In the genomic region with DNA sequence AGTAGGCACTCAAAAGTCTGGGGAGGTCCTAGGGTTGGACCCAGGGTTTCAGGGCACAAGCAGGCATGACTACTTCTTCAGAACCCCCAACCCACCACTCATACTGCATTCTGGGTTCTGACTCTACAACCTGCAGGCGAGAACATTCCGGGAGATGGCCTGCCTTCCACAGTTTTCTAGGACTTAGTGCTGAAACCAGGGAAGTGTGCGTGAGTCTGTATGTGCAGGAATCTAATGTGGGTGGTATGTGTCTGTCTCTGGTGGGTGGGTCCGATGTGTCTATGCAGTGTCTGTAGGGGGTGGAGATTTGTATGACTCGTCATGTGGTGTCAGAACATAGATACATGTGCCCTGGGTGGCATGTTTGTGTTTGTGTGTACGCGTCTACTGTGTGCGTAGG, we compare ENCODE assay signal across 9 mouse cellular contexts. TPM values are rescaled to one million over a fixed set of nuclear protein-coding genes. Genes with fewer than 3 reads are reported as not detected.
A peak's percentile ranks its signal among the peaks of the same experiment; 100 is the strongest.
DNase-seq lines count a peak whose midpoint lies in the region; ATAC-seq and TF ChIP-seq lines count a peak whose summit lies in the region.
"Had no signal": no experiment of that assay in that cellular context is flagged by ENCODE, and none has a peak within 500 bp of the region (broad histone marks: within the 10 kb centered on the region; RNA-seq: fewer than 3 reads in every experiment).

No protein-coding gene starts in this region.

- TF ChIP-seq EP300 in heart, adult 2 months (IDR thresholded peaks at IDR 0.05; ENCODE audit: insufficient read depth, low read depth, low read length): no peak

- 72% methylated on average over 8 of the region's 8 CpGs for WGBS in heart, adult 2 months
- WGBS in liver, embryonic 15.5 days (ENCODE audit: insufficient replicate concordance): 73% methylated on average over 8 of the region's 8 CpGs

- H3K4me1 ChIP-seq in heart, adult 2 months (ENCODE audit: control insufficient read depth, insufficient read depth, low read length): peaks cover 7% of the 10 kb centered on the region
- peaks cover 32% of the 10 kb centered on the region for H3K4me1 ChIP-seq in liver, embryonic 15.5 days (replicated peaks)

- peak overlapping the region; percentile 27 for H3K4me3 ChIP-seq in heart, adult 2 months
- H3K4me3 ChIP-seq in liver, embryonic 15.5 days (replicated peaks): no peak overlapping the region

- no peak for ATAC-seq in liver, embryonic 15.5 days (ENCODE audit: insufficient read depth)
- no peak for ATAC-seq in megakaryocyte-erythroid progenitor cell, adult 5-6 weeks (replicated peaks; ENCODE audit: low FRiP score, low TSS enrichment, poor library complexity, severe bottlenecking)

- no peak for TF ChIP-seq CTCF in heart, adult 2 months (IDR thresholded peaks at IDR 0.05)

- intact Hi-C loops in heart, adult 2 months (cut with DNase I): no loop called here
- intact Hi-C loops in heart, postnatal 14 days (cut with DNase I): no loop called here

- 0 out of 2 replicates have a peak overlapping the region, but pooled peaks have one; percentile 5 for H3K4me2 ChIP-seq in liver, embryonic 15.5 days

- H3K79me2 ChIP-seq in heart, adult 2 months (replicated peaks; ENCODE audit: control insufficient read depth, insufficient read depth, low read length): no peaks in the 10 kb centered on the region

- peak overlapping the region; percentile 72 for H3K27ac ChIP-seq in heart, adult 2 months
- H3K27ac ChIP-seq in liver, embryonic 15.5 days (replicated peaks): peak overlapping the region; percentile 65; the same call in 1 of the 2 replicates

- no peak for TF ChIP-seq POLR2A in heart, adult 2 months (IDR thresholded peaks at IDR 0.05; ENCODE audit: insufficient read depth, low read depth, low read length)

- peak overlapping the region; percentile 29 for H3K9ac ChIP-seq in heart, adult 2 months (ENCODE audit: low read depth, low read length)
- no peak overlapping the region for H3K9ac ChIP-seq in liver, embryonic 15.5 days

- H3K9me3 ChIP-seq in liver, embryonic 15.5 days (replicated peaks): no peaks in the 10 kb centered on the region

- no peak for DNase-seq in heart, adult 2 months
- no peak for DNase-seq in heart, postnatal 14 days
- DNase-seq in retina, postnatal 1 day: peak; percentile 9
- DNase-seq in retina, embryonic 14.5 days (ENCODE audit: low spot score): no peak
- no peak for DNase-seq in testis, postnatal 14 days (ENCODE audit: low spot score)
- DNase-seq in thymus, postnatal 14 days: no peak
- DNase-seq: B cell, adult 2 months had no signal

- no peaks in the 10 kb centered on the region for H3K36me3 ChIP-seq in heart, adult 2 months (ENCODE audit: control insufficient read depth, insufficient read depth, low read length)
- peaks cover 3% of the 10 kb centered on the region; the same call in 1 of the 2 replicates for H3K36me3 ChIP-seq in liver, embryonic 15.5 days (replicated peaks)

- no peaks in the 10 kb centered on the region for H3K27me3 ChIP-seq in heart, adult 2 months (ENCODE audit: control insufficient read depth, insufficient read depth, low read length)
- H3K27me3 ChIP-seq in liver, embryonic 15.5 days: peaks cover 51% of the 10 kb centered on the region

RNA-seq across cellular contexts. Expression of a gene that starts 3.2 kb away (rescaled TPM):
- 10 to 100 TPM; 15.7 to 21.1 TPM for total RNA-seq in heart, adult 2 months (2021)
- polyA plus RNA-seq in heart, adult 2 months (2012; rRNA removed): 25.0 and 31.9 TPM in 2 replicates
- 10 to 100 TPM; 16.3 to 20.0 TPM for total RNA-seq in heart, postnatal 14 days (2021)
- polyA plus RNA-seq in liver, embryonic 15.5 days (2015; fragmentation: Nextera tagmentation; extraction: Ambion mirVana): 3.5 and 5.8 TPM in 2 replicates
- total RNA-seq in megakaryocyte-erythroid progenitor cell, adult 5-6 weeks (2014; fragmentation: Nextera tagmentation): 1.3 TPM in 1 of 2 replicates, not detected in the other
- not detected in 2 replicates for total RNA-seq in megakaryocyte-erythroid progenitor cell, adult 5-6 weeks (2017)

RNA-seq across cellular contexts. Expression of a gene that starts 16.0 kb away (rescaled TPM):
- 100 to 1,000 TPM; 218 to 235 TPM for total RNA-seq in heart, adult 2 months (2021)
- polyA plus RNA-seq in heart, adult 2 months (2012; rRNA removed): 41.4 and 59.3 TPM in 2 replicates
- total RNA-seq in heart, postnatal 14 days (2021): 100 to 1,000 TPM; 220 to 279 TPM
- polyA plus RNA-seq in liver, embryonic 15.5 days (2015; fragmentation: Nextera tagmentation; extraction: Ambion mirVana): 249 and 328 TPM in 2 replicates
- 418 and 530 TPM in 2 replicates for total RNA-seq in megakaryocyte-erythroid progenitor cell, adult 5-6 weeks (2014; fragmentation: Nextera tagmentation)
- 113 and 115 TPM in 2 replicates for total RNA-seq in megakaryocyte-erythroid progenitor cell, adult 5-6 weeks (2017)

RNA-seq across cellular contexts. Expression of a gene that starts 16.1 kb away (rescaled TPM):
- 10 to 100 TPM; 11.1 to 11.8 TPM for total RNA-seq in heart, adult 2 months (2021)
- 7.0 and 9.2 TPM in 2 replicates for polyA plus RNA-seq in heart, adult 2 months (2012; rRNA removed)
- 10 to 100 TPM; 10.4 to 11.1 TPM for total RNA-seq in heart, postnatal 14 days (2021)
- 11.4 and 12.0 TPM in 2 replicates for polyA plus RNA-seq in liver, embryonic 15.5 days (2015; fragmentation: Nextera tagmentation; extraction: Ambion mirVana)
- 12.2 and 17.1 TPM in 2 replicates for total RNA-seq in megakaryocyte-erythroid progenitor cell, adult 5-6 weeks (2014; fragmentation: Nextera tagmentation)
- total RNA-seq in megakaryocyte-erythroid progenitor cell, adult 5-6 weeks (2017): 14.2 and 16.6 TPM in 2 replicates

RNA-seq across cellular contexts. Expression of a gene that starts 24.4 kb away (rescaled TPM):
- 1 to 10 TPM; 8.0 to 9.0 TPM for total RNA-seq in heart, adult 2 months (2021)
- polyA plus RNA-seq in heart, adult 2 months (2012; rRNA removed): 10.0 and 13.9 TPM in 2 replicates
- total RNA-seq in heart, postnatal 14 days (2021): 10 to 100 TPM in 1 of 2 experiments, 1 to 10 TPM in 1; 8.4 to 10.3 TPM
- polyA plus RNA-seq in liver, embryonic 15.5 days (2015; fragmentation: Nextera tagmentation; extraction: Ambion mirVana): 9.2 and 12.6 TPM in 2 replicates
- total RNA-seq in megakaryocyte-erythroid progenitor cell, adult 5-6 weeks (2014; fragmentation: Nextera tagmentation): 14.9 and 26.3 TPM in 2 replicates
- total RNA-seq in megakaryocyte-erythroid progenitor cell, adult 5-6 weeks (2017): 9.8 and 19.2 TPM in 2 replicates

RNA-seq across cellular contexts. Expression of a gene that starts 38.8 kb away (rescaled TPM):
- total RNA-seq in heart, adult 2 months (2021): 10 to 100 TPM; 12.6 to 13.3 TPM
- 45.8 and 55.2 TPM in 2 replicates for polyA plus RNA-seq in heart, adult 2 months (2012; rRNA removed)
- 10 to 100 TPM; 10.4 to 10.6 TPM for total RNA-seq in heart, postnatal 14 days (2021)
- 8.6 and 9.8 TPM in 2 replicates for polyA plus RNA-seq in liver, embryonic 15.5 days (2015; fragmentation: Nextera tagmentation; extraction: Ambion mirVana)
- total RNA-seq in megakaryocyte-erythroid progenitor cell, adult 5-6 weeks (2014; fragmentation: Nextera tagmentation): 17.1 and 29.7 TPM in 2 replicates
- 4.7 and 5.1 TPM in 2 replicates for total RNA-seq in megakaryocyte-erythroid progenitor cell, adult 5-6 weeks (2017)

Comparison
In these comparisons a context has a peak if more than half of its experiments do, and no peak if none do; other contexts are left out.
1. RNA of a gene that starts 3.2 kb away (total RNA-seq): 15.7 to 21.1 TPM in heart, adult 2 months and 16.3 to 20.0 TPM in heart, postnatal 14 days; 1.3 TPM in megakaryocyte-erythroid progenitor cell, adult 5-6 weeks; every median in the first group is over 4 times any median in the second.